Mouse (Mus musculus) limb, embryonic 10.5 days (tissue): ENCODE data around the gene Usp32. TPM values are rescaled to one million over a fixed set of nuclear protein-coding genes. Genes with fewer than 3 reads are reported as not detected.
A peak's percentile ranks its signal among the peaks of the same experiment; 100 is the strongest.

ENCODE experiments used
- DNase-seq: peaks from one replicate; pipeline ENCODE4 v3.0.0-alpha.2; 2017; ENCODE audit warnings: low spot score
- H3K27ac ChIP-seq: fragments of 300-500 bp; sonication (generic); 2 replicates; pipeline ENCODE4 v1.5.1; 2016; ENCODE audit warnings: mild to moderate bottlenecking
- H3K27me3 ChIP-seq: fragments of 300-500 bp; sonication (generic); 2 replicates; pipeline ENCODE4 v1.6.1; 2016; ENCODE audit warnings: low read depth, mild to moderate bottlenecking; ENCODE audit not compliant: poor library complexity, severe bottlenecking
- H3K36me3 ChIP-seq: fragments of 300-500 bp; sonication (generic); 2 replicates; pipeline ENCODE4 v1.6.1; 2016; ENCODE audit warnings: mild to moderate bottlenecking, moderate library complexity
- H3K4me1 ChIP-seq: fragments of 300-500 bp; sonication (generic); 2 replicates; pipeline ENCODE4 v1.6.1; 2016
- H3K4me3 ChIP-seq: fragments of 300-500 bp; sonication (generic); 2 replicates; pipeline ENCODE4 v1.5.1; 2016; ENCODE audit warnings: mild to moderate bottlenecking, moderate library complexity
- H3K9me3 ChIP-seq: fragments of 300-500 bp; sonication (generic); replicated peaks from 2 replicates; pipeline ENCODE4 v1.6.1; 2016; ENCODE audit warnings: mild to moderate bottlenecking
- WGBS: fragments of 180-500 bp; shearing (Covaris S2); methylation state at CpG from one replicate; pipeline ENCODE4 v1.1.7; 2016; 5-methylcytosine and 5-hydroxymethylcytosine counted together
- polyA plus RNA-seq: library from polyadenylated mRNA; unstranded; fragments of >200 nt; fragmentation: Nextera tagmentation; extraction: Ambion mirVana; gene quantifications from 2 replicates; pipeline ENCODE4 v1.2.1, GENCODE M21; 2016

Gene Usp32
- polyA plus RNA-seq: 2.9 and 4.5 TPM in 2 replicates

GRCm38 (mm10) chr11:85139581-85140540, at the start of gene Usp32:
Gene Usp32, minus strand, starts transcription at chr11:85140161.
- peak within 1 kb of the TSS; percentile 93 for H3K27ac ChIP-seq
- DNase-seq: peak; percentile 98
- H3K4me3 ChIP-seq: peak within 1 kb of the TSS; percentile 94
- no peaks in the 10 kb centered on the region for H3K27me3 ChIP-seq
- H3K4me1 ChIP-seq: peaks cover 25% of the 10 kb centered on the region
- under 1% methylated on average over 88 of the region's 94 CpGs for WGBS
- no peaks in the 10 kb centered on the region for H3K36me3 ChIP-seq
- no peaks in the 10 kb centered on the region for H3K9me3 ChIP-seq

DNA sequence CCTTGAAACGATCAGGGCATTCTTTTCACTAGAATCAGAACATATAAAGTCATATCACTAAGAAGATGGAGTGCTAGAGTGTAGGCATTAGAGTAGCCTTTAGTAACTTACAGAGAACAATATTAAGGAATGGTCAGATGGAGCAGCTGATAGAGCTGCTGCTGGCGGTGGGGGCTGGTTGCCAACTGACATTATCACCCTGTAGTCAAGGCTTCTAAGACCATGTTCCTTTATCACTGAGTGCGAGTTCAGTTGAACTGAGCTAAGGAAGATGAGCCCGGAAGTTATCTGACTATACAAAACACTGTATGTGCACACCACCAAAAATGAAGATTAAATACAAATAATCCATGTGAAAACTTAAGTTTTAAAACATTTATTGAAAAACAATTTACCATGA, 49.1 kb upstream of the Usp32 start:
- WGBS: 94% methylated on average over 4 of the region's 4 CpGs
- Histone ChIP-seq H3K9me3 (no peaks in the 10 kb centered on the region), H3K27me3 (no peaks in the 10 kb centered on the region), H3K36me3 (peaks cover 62% of the 10 kb centered on the region), H3K27ac (no peak overlapping the region), H3K4me3 (no peak overlapping the region), H3K4me1 (no peaks in the 10 kb centered on the region)
- no peak for DNase-seq

GRCm38 (mm10) chr11:85184839-85185238, 44.9 kb upstream of the Usp32 start:
- no peak overlapping the region for H3K27ac ChIP-seq
- no peaks in the 10 kb centered on the region for H3K27me3 ChIP-seq
- no peak for DNase-seq
- H3K9me3 ChIP-seq: no peaks in the 10 kb centered on the region
- WGBS: 88% methylated on average over 6 of the region's 6 CpGs
- no peak overlapping the region for H3K4me3 ChIP-seq
- H3K4me1 ChIP-seq: peaks cover 7% of the 10 kb centered on the region
- peaks cover 20% of the 10 kb centered on the region for H3K36me3 ChIP-seq

- no peak overlapping the region for H3K27ac ChIP-seq
- no peak overlapping the region for H3K4me3 ChIP-seq
- H3K36me3 ChIP-seq: peaks cover 12% of the 10 kb centered on the region
- WGBS: 68% methylated on average over 5 of the region's 5 CpGs
- no peaks in the 10 kb centered on the region for H3K27me3 ChIP-seq
- H3K4me1 ChIP-seq: peaks cover 7% of the 10 kb centered on the region
- no peak for DNase-seq
- H3K9me3 ChIP-seq: no peaks in the 10 kb centered on the region
These were observed 44.1 kb upstream of the Usp32 start for GRCm38 (mm10) chr11:85184082-85184481.

DNA sequence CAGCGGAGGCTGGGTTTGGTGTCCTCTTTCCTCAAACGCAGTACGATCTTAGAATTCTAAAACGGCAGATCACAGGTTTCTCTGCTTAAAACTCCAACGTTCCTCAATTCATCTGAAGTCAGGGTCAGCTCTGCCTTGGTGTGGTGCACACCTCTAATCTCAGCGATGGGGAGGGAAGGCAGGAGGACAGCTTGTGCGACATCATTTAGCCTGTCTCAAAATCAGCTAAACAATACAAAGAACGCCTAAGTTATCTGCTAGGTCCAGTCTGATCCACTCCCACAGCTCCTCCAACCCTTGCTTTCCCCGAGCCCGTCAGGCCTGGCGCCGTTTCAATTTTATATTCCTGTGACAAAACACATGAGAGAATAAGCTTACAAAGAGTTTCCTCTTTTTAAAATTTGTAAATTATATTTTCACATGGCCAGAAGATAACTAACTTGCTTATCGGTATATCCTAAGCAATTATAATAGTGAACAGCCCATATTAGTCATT, 43.4 kb upstream of the Usp32 start:
- H3K27ac ChIP-seq: peak overlapping the region; percentile 83
- peak overlapping the region; percentile 52 for H3K4me3 ChIP-seq
- no peak for DNase-seq
- no peaks in the 10 kb centered on the region for H3K27me3 ChIP-seq
- 32% methylated on average over 13 of the region's 13 CpGs for WGBS
- H3K36me3 ChIP-seq: peaks cover 5% of the 10 kb centered on the region
- no peaks in the 10 kb centered on the region for H3K9me3 ChIP-seq
- peaks cover 7% of the 10 kb centered on the region for H3K4me1 ChIP-seq

- 9% methylated on average over 20 of the region's 20 CpGs for WGBS
- Histone ChIP-seq H3K36me3 (peaks cover 3% of the 10 kb centered on the region; the same call in 1 of the 2 replicates), H3K27me3 (no peaks in the 10 kb centered on the region), H3K9me3 (no peaks in the 10 kb centered on the region), H3K27ac (peak overlapping the region; percentile 83), H3K4me1 (peaks cover 7% of the 10 kb centered on the region), H3K4me3 (peak overlapping the region; percentile 52)
- peak; percentile 89 for DNase-seq
These were observed 42.8 kb upstream of the Usp32 start for GRCm38 (mm10) chr11:85182617-85183283.

DNA sequence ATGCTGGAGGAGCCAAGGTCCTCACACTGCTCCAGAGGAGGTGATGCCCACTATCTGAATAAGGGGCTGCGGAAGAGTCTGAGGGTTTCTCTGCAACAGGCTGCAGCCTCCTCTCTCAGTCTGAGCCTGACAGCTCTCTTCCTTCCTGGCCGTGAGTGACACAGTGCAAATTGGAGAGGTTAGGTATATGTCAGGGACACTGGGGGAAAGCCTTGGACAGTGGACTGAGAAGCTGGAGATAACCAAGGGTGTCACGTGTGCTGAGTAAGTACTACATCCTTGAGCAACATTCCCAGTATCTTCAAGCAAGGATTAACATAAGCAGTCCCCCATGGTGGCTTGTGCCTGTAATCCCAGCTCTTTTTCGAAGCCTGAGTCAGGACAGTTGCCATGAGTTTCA, 38.5 kb upstream of the Usp32 start:
- H3K27me3 ChIP-seq: no peaks in the 10 kb centered on the region
- no peaks in the 10 kb centered on the region for H3K9me3 ChIP-seq
- H3K4me3 ChIP-seq: no peak overlapping the region
- DNase-seq: no peak
- no peak overlapping the region for H3K27ac ChIP-seq
- H3K36me3 ChIP-seq: no peaks in the 10 kb centered on the region
- 83% methylated on average over 4 of the region's 4 CpGs for WGBS
- peaks cover 6% of the 10 kb centered on the region for H3K4me1 ChIP-seq

- Histone ChIP-seq H3K27me3 (no peaks in the 10 kb centered on the region), H3K36me3 (no peaks in the 10 kb centered on the region), H3K4me3 (no peak overlapping the region), H3K4me1 (no peaks in the 10 kb centered on the region; the same call in 1 of the 2 replicates), H3K9me3 (no peaks in the 10 kb centered on the region), H3K27ac (no peak overlapping the region)
- 82% methylated on average over 6 of the region's 6 CpGs for WGBS
- no peak for DNase-seq
These were observed 37.8 kb upstream of the Usp32 start for GRCm38 (mm10) chr11:85177761-85178160.

GRCm38 (mm10) chr11:85175941-85176340, 36.0 kb upstream of the Usp32 start:
- Histone ChIP-seq H3K27me3 (no peaks in the 10 kb centered on the region), H3K27ac (no peak overlapping the region), H3K9me3 (no peaks in the 10 kb centered on the region), H3K36me3 (no peaks in the 10 kb centered on the region), H3K4me1 (0 out of 2 replicates have a peak, but pooled peaks cover under 1% of the 10 kb centered on the region), H3K4me3 (no peak overlapping the region)
- DNase-seq: no peak
- 85% methylated on average over 3 of the region's 3 CpGs for WGBS

DNA sequence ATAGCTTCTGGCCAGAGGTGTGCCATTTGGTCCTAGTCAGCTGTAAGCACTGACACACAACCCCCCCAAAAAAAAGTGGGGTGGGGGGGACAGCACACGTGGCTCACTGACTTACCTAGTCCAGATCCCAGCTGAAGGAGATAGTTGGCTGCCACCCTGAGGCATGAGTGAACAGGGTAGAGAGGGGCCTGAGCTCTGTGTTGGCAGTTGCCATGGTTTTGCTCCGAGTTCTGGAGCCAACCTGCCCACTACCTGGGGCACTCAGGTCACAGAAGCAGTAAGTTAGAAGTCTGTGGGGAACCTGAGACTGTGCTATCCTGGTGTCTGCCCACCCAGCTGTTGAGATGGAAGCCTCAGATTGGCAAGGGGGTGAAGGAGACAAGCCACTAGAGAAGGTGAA, 30.9 kb upstream of the Usp32 start:
- Histone ChIP-seq H3K4me3 (0 out of 2 replicates have a peak overlapping the region, but pooled peaks have one; percentile 46), H3K4me1 (peaks cover 12% of the 10 kb centered on the region), H3K9me3 (no peaks in the 10 kb centered on the region), H3K27ac (peak overlapping the region; percentile 77), H3K36me3 (no peaks in the 10 kb centered on the region), H3K27me3 (no peaks in the 10 kb centered on the region)
- no peak for DNase-seq
- WGBS: 58% methylated on average over 2 of the region's 2 CpGs

GRCm38 (mm10) chr11:85170058-85170740, 30.2 kb upstream of the Usp32 start, which contains the start of gene 1700125H20Rik:
Gene 1700125H20Rik, plus strand, starts transcription at chr11:85170404.
- 16% methylated on average over 21 of the region's 21 CpGs for WGBS
- peak within 1 kb of the TSS; percentile 77 for H3K27ac ChIP-seq

DNA sequence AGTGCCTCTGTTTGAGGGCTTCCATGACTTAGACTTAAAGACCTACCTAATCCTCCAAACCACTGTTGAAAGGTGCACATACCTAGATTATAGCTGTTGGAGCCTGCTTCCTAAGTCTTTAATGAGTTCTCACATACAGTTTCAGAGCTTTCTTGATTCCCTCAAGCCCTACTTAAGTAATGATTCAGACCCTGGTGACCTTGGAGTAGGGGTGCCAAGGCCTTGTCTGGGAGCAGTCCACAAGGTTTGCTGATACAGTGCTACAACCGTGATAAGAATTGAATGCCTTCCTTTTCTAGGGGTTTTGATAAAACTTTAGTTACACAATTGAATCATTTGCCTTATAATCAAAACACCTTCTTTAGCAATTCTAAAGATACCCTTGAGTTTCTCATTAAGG, 27.5 kb upstream of the Usp32 start:
- Histone ChIP-seq H3K27ac (no peak overlapping the region), H3K4me3 (no peak overlapping the region), H3K36me3 (no peaks in the 10 kb centered on the region), H3K9me3 (no peaks in the 10 kb centered on the region), H3K27me3 (no peaks in the 10 kb centered on the region), H3K4me1 (peaks cover 12% of the 10 kb centered on the region)
- 90% methylated on average over 1 of the region's 1 CpGs for WGBS
- no peak for DNase-seq

More at GRCm38 (mm10) chr11:85170058-85170740, 30.2 kb upstream of the Usp32 start, which contains the start of gene 1700125H20Rik:
- H3K9me3 ChIP-seq: no peaks in the 10 kb centered on the region
- H3K36me3 ChIP-seq: no peaks in the 10 kb centered on the region
- H3K27me3 ChIP-seq: no peaks in the 10 kb centered on the region
- H3K4me3 ChIP-seq: peak within 1 kb of the TSS; percentile 46
- peak; percentile 93 for DNase-seq
- H3K4me1 ChIP-seq: peaks cover 12% of the 10 kb centered on the region
